Mouse (Mus musculus) MEL (cell line): ENCODE results near the gene Scgb1b30. TPM values are rescaled to one million over a fixed set of nuclear protein-coding genes. Genes with fewer than 3 reads are reported as not detected.

Source experiments
- DNase-seq: peaks from one replicate; pipeline ENCODE4 v3.0.0; 2011; ENCODE audit warnings: low read depth, low spot score
- H3K27ac ChIP-seq: 2 replicates; pipeline ENCODE4 v1.5.1; 2012; ENCODE audit warnings: low read depth, mild to moderate bottlenecking, control low read depth, low read length, moderate library complexity; ENCODE audit not compliant: control insufficient read depth
- H3K27me3 ChIP-seq, 2 experiments: fragments of 150-350 bp in 1 of 2; sonication (generic) in 1 of 2; 2 replicates each; pipeline ENCODE4 v1.6.1; 2012; ENCODE audit warnings: low read length in 2 of 2, mild to moderate bottlenecking in 2 of 2, improper control_type of control experiment in 1 of 2, moderate library complexity in 1 of 2; ENCODE audit not compliant: insufficient read depth in 2 of 2, control insufficient read depth in 1 of 2
- H3K36me3 ChIP-seq, 2 experiments: 2 replicates each; pipeline ENCODE4 v1.6.1; 2012 to 2014; ENCODE audit warnings: low read length in 2 of 2, improper control_type of control experiment in 1 of 2, inconsistent platforms in 1 of 2, mild to moderate bottlenecking in 1 of 2; ENCODE audit not compliant: insufficient read depth in 2 of 2, control insufficient read depth in 1 of 2
- H3K4me1 ChIP-seq, 2 experiments: fragments of 150-350 bp in 1 of 2; sonication (generic) in 1 of 2; 2 replicates each; pipeline ENCODE4 v1.6.1; 2012; ENCODE audit warnings: low read length in 2 of 2, improper control_type of control experiment in 1 of 2, mild to moderate bottlenecking in 1 of 2; ENCODE audit not compliant: insufficient read depth in 2 of 2, control insufficient read depth in 1 of 2
- H3K4me3 ChIP-seq, 2 experiments: fragments of 150-350 bp in 1 of 2; sonication (generic) in 1 of 2; 2 replicates each; pipeline ENCODE4 v1.5.1; 2012; ENCODE audit warnings: low read depth in 2 of 2, low read length in 2 of 2, mild to moderate bottlenecking in 2 of 2, moderate library complexity in 2 of 2, control low read depth in 1 of 2, improper control_type of control experiment in 1 of 2; ENCODE audit not compliant: control insufficient read depth in 1 of 2, insufficient read depth in 1 of 2
- H3K79me2 ChIP-seq: 2 replicates; pipeline ENCODE4 v1.6.1; 2012; ENCODE audit warnings: mild to moderate bottlenecking, low read length, moderate library complexity; ENCODE audit not compliant: control insufficient read depth, poor library complexity, insufficient read depth
- H3K9ac ChIP-seq: 2 replicates; pipeline ENCODE4 v1.6.1; 2012; ENCODE audit warnings: low read depth, mild to moderate bottlenecking, control low read depth, low read length, moderate library complexity; ENCODE audit not compliant: control insufficient read depth, poor library complexity, severe bottlenecking
- H3K9me3 ChIP-seq: fragments of 150-350 bp; sonication (generic); replicated peaks from 2 replicates; pipeline ENCODE4 v1.6.1; 2012; ENCODE audit warnings: mild to moderate bottlenecking, low read length, improper control_type of control experiment, moderate library complexity; ENCODE audit not compliant: insufficient read depth
- CHD2 ChIP-seq: IDR thresholded peaks from 2 replicates; pipeline ENCODE4 v1.6.1; 2011; ENCODE audit warnings: low read length, improper control_type of control experiment
- CTCF ChIP-seq, 3 experiments: IDR thresholded peaks in 2 of 3; conservative IDR thresholded peaks in 1 of 3; 2 replicates each; pipeline ENCODE4 v1.5.1; 2011 to 2012; ENCODE audit warnings: low read length in 3 of 3, low read depth in 2 of 3, mild to moderate bottlenecking in 2 of 3, improper control_type of control experiment in 1 of 3, inconsistent platforms in 1 of 3, mixed read lengths in 1 of 3, moderate library complexity in 1 of 3; ENCODE audit not compliant: control insufficient read depth in 1 of 3, insufficient read depth in 1 of 3, poor library complexity in 1 of 3, severe bottlenecking in 1 of 3
- E2F4 ChIP-seq: IDR thresholded peaks from 2 replicates; pipeline ENCODE4 v1.6.1; 2011; ENCODE audit warnings: low read depth, low read length, improper control_type of control experiment, borderline replicate concordance
- ELF1 ChIP-seq: IDR thresholded peaks from 2 replicates; pipeline ENCODE4 v1.6.1; 2014; ENCODE audit warnings: low read depth, mild to moderate bottlenecking, inconsistent platforms, low read length, improper control_type of control experiment, moderate library complexity
- EP300 ChIP-seq, 2 experiments: IDR thresholded peaks; 2 replicates each; pipeline ENCODE4 v1.6.1; 2011; ENCODE audit warnings: improper control_type of control experiment in 2 of 2, low read length in 2 of 2, low read depth in 1 of 2, mild to moderate bottlenecking in 1 of 2
- GABPA ChIP-seq: IDR thresholded peaks from 2 replicates; pipeline ENCODE4 v1.6.1; 2012; ENCODE audit warnings: low read depth, mild to moderate bottlenecking, inconsistent platforms, low read length, improper control_type of control experiment, moderate library complexity
- GATA1 ChIP-seq: IDR thresholded peaks from 2 replicates; pipeline ENCODE4 v1.6.1; 2011; ENCODE audit warnings: low read depth, low read length, improper control_type of control experiment
- JUND ChIP-seq: IDR thresholded peaks from 2 replicates; pipeline ENCODE4 v1.6.1; 2011; ENCODE audit warnings: low read depth, mild to moderate bottlenecking, improper control_type of control experiment, low read length
- KAT2A ChIP-seq: conservative IDR thresholded peaks from 2 replicates; pipeline ENCODE4 v1.6.1; 2012; ENCODE audit warnings: low read depth, low read length, improper control_type of control experiment, inconsistent platforms
- MEF2A ChIP-seq: IDR thresholded peaks from 2 replicates; pipeline ENCODE4 v1.6.1; 2014; ENCODE audit warnings: low read depth, mild to moderate bottlenecking, inconsistent platforms, low read length, improper control_type of control experiment; ENCODE audit not compliant: poor library complexity, insufficient replicate concordance, severe bottlenecking; ENCODE audit errors: extremely low read depth
- MXI1 ChIP-seq: IDR thresholded peaks from 2 replicates; pipeline ENCODE4 v1.6.1; 2011; ENCODE audit warnings: mild to moderate bottlenecking, low read depth, low read length, improper control_type of control experiment
- MYC ChIP-seq: IDR thresholded peaks from 2 replicates; pipeline ENCODE4 v1.6.1; 2011; ENCODE audit warnings: low read depth, mild to moderate bottlenecking, low read length, improper control_type of control experiment, moderate library complexity
- NELFE ChIP-seq: IDR thresholded peaks from 2 replicates; pipeline ENCODE4 v1.6.1; 2011; ENCODE audit warnings: low read depth, low read length, improper control_type of control experiment
- NRF1 ChIP-seq: IDR thresholded peaks from 2 replicates; pipeline ENCODE4 v1.6.1; 2014; ENCODE audit warnings: low read depth, mild to moderate bottlenecking, inconsistent platforms, low read length, improper control_type of control experiment, moderate library complexity; ENCODE audit not compliant: poor library complexity, insufficient read depth, severe bottlenecking
- POLR2A ChIP-seq, 2 experiments: IDR thresholded peaks; 2 replicates each; pipeline ENCODE4 v1.6.1; 2011 to 2012; ENCODE audit warnings: low read length in 2 of 2, mild to moderate bottlenecking in 2 of 2, control low read depth in 1 of 2, improper control_type of control experiment in 1 of 2, low read depth in 1 of 2, moderate library complexity in 1 of 2; ENCODE audit not compliant: control insufficient read depth in 1 of 2, insufficient read depth in 1 of 2, poor library complexity in 1 of 2
- RAD21 ChIP-seq: IDR thresholded peaks from 2 replicates; pipeline ENCODE4 v1.6.1; 2011; ENCODE audit warnings: mild to moderate bottlenecking, low read depth, low read length, improper control_type of control experiment
- TBP ChIP-seq: IDR thresholded peaks from 2 replicates; pipeline ENCODE4 v1.8.0; 2011; ENCODE audit warnings: low read depth, low read length, improper control_type of control experiment
- TCF12 ChIP-seq: IDR thresholded peaks from 2 replicates; pipeline ENCODE4 v1.6.1; 2014; ENCODE audit warnings: low read depth, mild to moderate bottlenecking, inconsistent platforms, low read length, improper control_type of control experiment, moderate library complexity
- UBTF ChIP-seq: IDR thresholded peaks from 2 replicates; pipeline ENCODE4 v1.6.1; 2012; ENCODE audit warnings: low read depth, mild to moderate bottlenecking, inconsistent platforms, low read length, improper control_type of control experiment, moderate library complexity, borderline replicate concordance; ENCODE audit not compliant: insufficient read depth
- USF1 ChIP-seq: IDR thresholded peaks from 2 replicates; pipeline ENCODE4 v1.6.1; 2014; ENCODE audit warnings: low read depth, mild to moderate bottlenecking, inconsistent platforms, low read length, improper control_type of control experiment, moderate library complexity
- USF2 ChIP-seq, 2 experiments: IDR thresholded peaks; 2 replicates each; pipeline ENCODE4 v1.6.1; 2011 to 2012; ENCODE audit warnings: improper control_type of control experiment in 2 of 2, low read length in 2 of 2, borderline replicate concordance in 1 of 2, inconsistent platforms in 1 of 2, low read depth in 1 of 2, mild to moderate bottlenecking in 1 of 2; ENCODE audit not compliant: insufficient read depth in 1 of 2
- ZNF384 ChIP-seq: IDR thresholded peaks from 2 replicates; pipeline ENCODE4 v1.6.1; 2012; ENCODE audit warnings: low read depth, mild to moderate bottlenecking, inconsistent platforms, low read length, improper control_type of control experiment
- polyA plus RNA-seq, 2 experiments: library from polyadenylated mRNA; stranded (reverse) in 1 of 2; unstranded in 1 of 2; fragments of >175 nt in 1 of 2; fragments of >200 nt in 1 of 2; gene quantifications; 2 replicates each; pipeline versions ENCODE4 v1.2.1 to v1.2.4; 2012; ENCODE audit warnings: low replicate concordance in 2 of 2, low read depth in 1 of 2; ENCODE audit not compliant: insufficient read length in 2 of 2, insufficient read depth in 1 of 2, missing spikeins in 1 of 2
- total RNA-seq: library from RNA; depleted of rRNA; stranded (reverse); fragments of 300-350 nt; gene quantifications from 2 replicates; pipeline ENCODE4 v1.2.3, GENCODE M21; 2012

Scgb1b30 gene
- total and polyA plus RNA-seq, 3 experiments: not detected

DNA sequence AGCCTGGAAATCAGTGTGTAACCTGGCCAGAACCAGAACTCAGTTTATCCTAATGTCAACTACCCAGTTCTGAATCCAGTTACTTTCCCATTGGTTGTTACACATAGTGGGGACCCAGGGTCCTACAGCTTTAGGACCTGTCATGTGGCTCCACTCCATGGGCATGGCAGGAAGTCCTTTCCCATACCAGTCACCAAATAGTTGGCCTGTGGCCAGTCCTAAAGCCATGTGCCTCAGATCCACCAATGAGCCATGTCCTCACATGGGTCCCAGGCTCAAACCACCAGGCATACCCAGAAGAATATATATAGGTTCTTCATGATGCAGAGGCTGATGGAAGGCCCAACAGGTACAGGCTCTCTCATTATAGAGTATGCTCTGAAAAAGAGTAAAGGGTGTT, 6.0 kb downstream of the Scgb1b30 start:
- DNase-seq: no peak
- Histone ChIP-seq H3K9me3 (no peaks in the 10 kb centered on the region), H3K4me1 (no peaks in the 10 kb centered on the region), H3K4me3 (no peak overlapping the region), H3K79me2 (no peaks in the 10 kb centered on the region), H3K9ac (no peak overlapping the region), H3K27me3 (no peaks in the 10 kb centered on the region), H3K36me3 (no peaks in the 10 kb centered on the region), H3K27ac (no peak overlapping the region)
- TF ChIP-seq GABPA: no peak
- no peak for TF ChIP-seq TBP
- no peak for TF ChIP-seq CHD2
- TF ChIP-seq CTCF (IDR thresholded peaks at IDR 0.05 in 2 of 3, conservative IDR thresholded peaks at IDR 0.05 in 1 of 3; ENCODE audit: control insufficient read depth in 1 of 3, insufficient read depth in 1 of 3, low read depth in 2 of 3, low read length in 3 of 3, poor library complexity in 1 of 3, severe bottlenecking in 1 of 3): no peak
- TF ChIP-seq UBTF: no peak
- no peak for TF ChIP-seq NELFE
- TF ChIP-seq MXI1: no peak
- no peak for TF ChIP-seq ZNF384
- no peak for TF ChIP-seq NRF1
- no peak for TF ChIP-seq GATA1
- TF ChIP-seq MYC: no peak
- no peak for TF ChIP-seq TCF12
- TF ChIP-seq EP300 (IDR thresholded peaks at IDR 0.05; ENCODE audit: low read depth in 1 of 2, low read length in 2 of 2): no peak
- no peak for TF ChIP-seq USF2 (IDR thresholded peaks at IDR 0.05; ENCODE audit: borderline replicate concordance in 1 of 2, insufficient read depth in 1 of 2, low read depth in 1 of 2, low read length in 2 of 2)
- no peak for TF ChIP-seq JUND
- no peak for TF ChIP-seq USF1
- no peak for TF ChIP-seq POLR2A (IDR thresholded peaks at IDR 0.05; ENCODE audit: control insufficient read depth in 1 of 2, insufficient read depth in 1 of 2, low read depth in 1 of 2, low read length in 2 of 2, poor library complexity in 1 of 2)

DNA sequence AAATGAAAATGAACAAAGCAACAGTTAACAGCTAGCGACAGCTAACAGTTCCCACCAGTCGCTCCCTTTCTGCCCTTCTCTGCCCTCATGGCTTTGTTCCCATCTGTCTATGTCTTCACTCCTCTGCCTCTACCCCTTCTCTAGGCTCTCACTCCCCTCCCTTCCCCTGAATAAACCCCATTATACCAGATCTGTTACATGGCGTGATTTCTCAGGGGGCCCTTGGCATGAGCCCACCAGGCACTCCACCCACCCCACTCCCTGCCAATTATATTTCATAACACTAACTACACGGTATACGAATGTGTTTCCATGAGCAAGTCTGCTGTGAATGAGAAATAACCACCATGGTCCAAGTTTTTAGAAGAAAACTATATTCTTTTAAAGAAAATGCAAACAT, 14.0 kb downstream of the Scgb1b30 start:
- Histone ChIP-seq H3K4me1 (no peaks in the 10 kb centered on the region), H3K27ac (no peak overlapping the region), H3K79me2 (no peaks in the 10 kb centered on the region), H3K36me3 (no peaks in the 10 kb centered on the region), H3K4me3 (no peak overlapping the region), H3K9ac (no peak overlapping the region), H3K27me3 (no peaks in the 10 kb centered on the region), H3K9me3 (no peaks in the 10 kb centered on the region)
- TF ChIP-seq RAD21 (no peak), MEF2A (no peak), MXI1 (no peak), E2F4 (no peak), ELF1 (no peak), KAT2A (no peak)
- no peak for DNase-seq
